Mouse (Mus musculus): ENCODE measurements around the gene Cdyl. TPM values are rescaled to one million over a fixed set of nuclear protein-coding genes. Genes with fewer than 3 reads are reported as not detected.

Gene Cdyl
- polyA plus RNA-seq (2017; shearing (Covaris generic)), result 1 to 10 TPM; 3.8 to 4.3 TPM

- ATAC-seq, result no peak
Measured at GRCm38 (mm10) chr13:35659406-35659985, at the start of gene Cdyl. TSS of gene Cdyl (plus strand) at chr13:35659833.

DNA sequence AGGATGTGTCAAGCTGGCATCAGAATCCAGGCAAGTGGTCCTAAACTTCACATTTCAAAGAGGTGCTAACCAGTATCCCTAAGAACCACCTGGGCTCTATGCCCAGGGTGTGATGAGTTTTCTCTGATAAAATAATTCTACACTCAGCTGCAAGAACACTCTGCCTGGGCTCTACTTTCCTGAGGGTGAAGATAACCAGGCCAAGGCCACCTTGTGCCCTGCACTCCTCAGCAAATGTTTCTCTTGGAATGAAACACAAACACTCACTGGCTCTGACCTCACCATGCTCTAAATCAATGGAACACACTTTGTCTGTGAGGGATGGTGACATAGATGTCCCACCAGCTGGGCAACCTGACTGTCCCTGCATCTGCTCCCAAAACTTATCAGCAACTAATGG lies 48.9 kb upstream of the Cdyl start:
- no peak for ATAC-seq

DNA sequence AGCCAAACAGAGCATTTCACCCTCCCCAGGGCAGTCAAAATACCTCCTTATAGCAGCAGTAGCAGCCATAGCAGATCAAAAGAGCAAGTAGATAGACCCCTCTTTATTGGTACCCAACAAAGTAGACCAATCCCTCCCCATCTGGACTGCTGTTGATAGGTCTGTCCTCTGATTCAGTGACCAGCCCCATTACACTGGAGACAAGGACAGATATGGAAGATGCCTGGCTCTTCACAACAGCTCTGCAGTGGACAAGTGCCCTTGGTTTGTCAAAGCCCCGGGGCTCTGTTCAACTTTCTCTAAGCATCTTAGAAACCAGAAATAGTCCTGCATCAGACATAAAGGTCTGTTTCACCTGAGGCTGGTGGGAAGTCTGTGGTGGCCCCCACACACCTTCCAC lies 47.1 kb upstream of the Cdyl start:
- no peak for ATAC-seq

DNA sequence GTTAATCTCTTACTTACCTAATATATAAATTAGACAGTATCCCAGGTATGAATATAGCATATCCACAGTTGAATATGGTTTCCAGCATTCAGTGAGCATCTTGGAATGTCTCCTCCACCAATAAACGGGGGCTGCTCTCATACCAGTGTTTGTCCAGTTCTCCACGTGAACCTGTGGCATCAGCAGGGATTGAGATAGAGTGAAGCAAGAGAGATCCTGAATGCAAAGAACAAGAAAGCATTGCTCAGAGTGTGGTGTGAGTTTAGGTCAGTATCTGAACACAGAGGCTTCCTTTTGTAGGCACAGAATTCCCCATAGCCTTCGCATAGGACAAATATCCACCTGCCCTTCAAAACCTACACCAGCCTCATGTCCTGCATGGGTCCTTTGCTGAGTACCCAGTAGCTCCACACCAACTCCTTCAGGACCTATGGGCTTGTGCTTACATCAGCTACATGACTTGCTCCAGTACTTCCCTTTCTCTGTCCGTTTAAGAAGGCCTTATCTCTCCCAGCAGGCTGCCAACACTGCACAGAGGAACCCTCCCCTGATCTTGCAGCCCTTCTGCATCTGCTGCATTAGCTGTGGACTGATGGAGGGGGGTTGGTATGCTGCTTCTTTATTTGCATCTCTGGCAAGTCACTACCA lies 44.7 kb upstream of the Cdyl start:
- ATAC-seq, result no peak

- ATAC-seq, result no peak
Measured at GRCm38 (mm10) chr13:35616524-35617099, 43.0 kb upstream of the Cdyl start.

GRCm38 (mm10) chr13:35619356-35619755 lies 40.3 kb upstream of the Cdyl start:
- no peak for ATAC-seq

GRCm38 (mm10) chr13:35620756-35621155 lies 38.9 kb upstream of the Cdyl start:
- ATAC-seq, result no peak

- no peak for ATAC-seq
Measured at GRCm38 (mm10) chr13:35624831-35625230, 34.8 kb upstream of the Cdyl start.

- ATAC-seq, result no peak
Measured at GRCm38 (mm10) chr13:35625556-35625955, 34.1 kb upstream of the Cdyl start.

DNA sequence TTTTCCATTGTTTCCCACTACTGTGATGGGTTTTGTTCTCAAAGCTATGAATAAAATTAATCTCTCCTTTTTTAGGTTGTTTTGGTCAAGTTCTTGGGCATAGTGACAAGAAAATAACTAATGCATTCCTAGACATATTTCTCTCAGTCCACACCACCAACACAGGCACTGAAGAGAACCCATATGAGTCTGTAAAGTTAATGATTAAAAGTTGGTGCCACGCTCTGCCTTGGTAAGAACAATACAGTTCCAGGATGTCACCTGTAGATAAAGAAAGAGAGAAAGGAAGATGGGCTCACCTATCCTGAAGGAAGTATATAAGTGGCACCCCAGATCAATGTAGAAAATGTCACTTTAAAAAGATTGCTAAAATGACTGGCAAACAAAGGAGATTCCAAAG lies 32.3 kb upstream of the Cdyl start:
- no peak for ATAC-seq

DNA sequence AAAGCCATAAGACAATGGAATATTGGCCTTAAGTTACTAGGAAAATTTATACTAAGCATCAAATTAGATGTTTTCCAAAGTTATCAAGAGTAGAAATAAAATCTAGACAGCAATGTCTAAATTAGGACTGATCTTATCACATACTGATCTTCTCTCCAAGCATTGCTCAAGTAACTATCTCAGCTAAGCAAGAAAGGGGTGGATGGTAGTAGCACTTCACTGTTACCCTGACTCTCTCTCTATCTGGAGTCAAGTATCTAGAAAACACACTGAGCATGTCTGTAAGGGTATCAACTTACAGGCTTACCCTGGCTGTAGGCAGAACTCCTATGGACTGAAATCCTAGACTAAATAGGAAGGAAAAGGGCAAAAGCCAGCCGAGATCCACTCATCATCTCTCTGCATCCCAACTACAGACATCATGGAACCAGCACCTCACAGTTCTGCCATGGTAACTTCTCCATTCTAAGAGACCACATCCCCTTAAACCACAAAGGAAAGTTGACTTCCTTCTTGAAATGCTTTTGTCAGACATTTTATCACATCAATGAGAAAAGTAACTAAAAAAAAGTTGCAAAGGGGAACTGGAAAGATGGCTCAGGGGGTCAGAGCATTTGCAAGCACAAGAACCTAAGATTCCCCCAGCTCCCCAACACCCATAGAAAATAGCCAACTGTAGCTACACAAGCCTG lies 12.4 kb upstream of the Cdyl start:
- ATAC-seq, result no peak

DNA sequence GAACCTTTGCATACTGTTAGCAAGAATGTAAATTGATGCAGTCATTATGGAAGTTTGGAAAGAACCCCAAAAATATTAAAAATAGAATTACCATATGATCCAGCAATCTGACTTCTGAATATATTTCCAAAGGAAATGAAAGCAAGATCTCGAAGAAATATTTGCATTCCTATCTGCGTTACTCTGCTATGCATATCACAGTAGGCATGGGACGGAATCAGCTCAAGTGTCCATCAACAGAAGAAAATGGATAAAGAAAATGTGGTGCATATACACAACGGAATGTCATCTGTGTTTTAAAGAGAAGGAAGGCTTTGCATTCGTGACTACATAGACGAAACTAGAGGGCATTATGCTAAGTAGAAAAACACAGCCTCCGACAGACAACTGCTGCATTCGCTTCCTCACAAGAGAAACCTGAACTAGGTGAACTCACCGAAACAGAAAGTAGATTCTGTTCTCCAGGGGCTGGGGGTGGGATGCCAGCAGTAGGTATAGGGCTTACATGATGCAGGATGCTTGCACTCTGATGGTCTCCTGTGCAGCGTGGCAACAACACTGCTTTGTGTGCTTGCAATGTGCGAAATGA lies 9.3 kb upstream of the Cdyl start:
- ATAC-seq, result no peak

DNA sequence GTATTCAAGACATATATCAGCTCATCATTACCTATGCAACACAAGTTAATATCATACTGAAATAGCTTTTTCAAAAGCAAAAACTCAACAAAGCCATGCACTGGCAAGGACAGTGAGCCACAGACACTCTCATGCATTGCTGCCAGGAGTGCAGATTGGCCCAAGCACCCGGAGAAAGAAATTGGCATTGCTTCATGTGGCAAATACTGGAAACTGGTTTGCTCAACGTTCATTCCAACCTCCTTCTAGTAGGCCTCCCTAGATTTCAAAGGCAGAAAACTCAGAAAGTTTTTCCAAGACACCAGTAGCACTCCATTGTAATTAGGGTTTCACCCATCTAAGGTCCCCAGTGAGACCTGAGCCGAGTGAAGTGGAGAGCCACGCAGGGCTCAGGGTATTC lies 6.8 kb upstream of the Cdyl start:
- no peak for ATAC-seq

- no peak for ATAC-seq
Measured at GRCm38 (mm10) chr13:35656853-35657252, 2.8 kb upstream of the Cdyl start.

- ATAC-seq, result no peak
Measured at GRCm38 (mm10) chr13:35665456-35665855, 5.8 kb downstream of the Cdyl start.

- ATAC-seq, result no peak
Measured at GRCm38 (mm10) chr13:35669910-35670469, 10.4 kb downstream of the Cdyl start.

GRCm38 (mm10) chr13:35670875-35671274 lies 11.2 kb downstream of the Cdyl start:
- no peak for ATAC-seq

DNA sequence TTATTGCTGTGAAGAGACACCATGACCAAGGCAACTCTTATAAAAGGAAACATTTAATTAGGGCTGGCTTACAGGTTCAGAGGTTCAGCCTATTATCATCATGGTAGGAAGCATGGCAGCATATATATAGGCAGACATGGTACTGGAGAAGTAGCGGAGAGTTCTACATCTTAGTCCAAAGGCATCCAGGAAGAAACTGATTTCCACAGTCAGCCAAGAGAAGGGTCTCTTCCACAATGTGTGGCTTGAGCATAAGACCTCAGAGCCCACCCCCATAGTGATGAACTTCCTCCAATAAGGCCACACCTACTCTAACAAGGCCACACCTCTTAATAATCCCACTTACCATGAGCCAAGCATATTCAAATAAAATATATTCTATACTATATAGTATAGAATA lies 17.3 kb downstream of the Cdyl start:
- ATAC-seq, result no peak

DNA sequence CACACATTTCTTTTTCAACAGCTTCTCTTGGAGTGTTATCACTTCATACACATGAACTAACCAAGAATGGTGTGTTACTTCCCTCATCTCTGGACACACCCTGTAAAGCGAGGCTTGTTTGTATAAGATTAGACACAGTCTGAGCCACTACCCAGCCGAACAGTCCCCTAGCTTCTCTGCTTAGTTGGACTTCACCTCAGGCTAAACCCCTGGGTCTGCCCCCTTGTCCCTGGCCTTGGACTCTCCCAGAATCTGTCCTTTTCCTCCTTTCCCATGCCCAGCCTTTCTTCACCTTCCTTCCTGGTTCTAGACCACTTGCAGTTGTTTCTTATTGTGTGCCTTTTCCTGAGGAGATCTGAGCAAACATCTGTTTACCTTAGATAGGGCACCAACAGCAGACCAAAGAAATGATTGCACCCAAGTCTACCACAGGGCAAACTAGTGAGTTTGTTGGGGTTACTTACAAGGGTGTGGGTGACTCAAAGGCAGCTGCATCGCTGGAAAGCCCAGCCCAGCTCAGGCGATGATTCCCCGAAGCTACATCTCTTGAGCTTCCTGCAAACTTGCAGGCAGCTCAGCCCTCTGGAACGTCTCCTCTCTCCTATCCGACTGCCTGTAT lies 17.9 kb downstream of the Cdyl start:
- ATAC-seq, result no peak

GRCm38 (mm10) chr13:35678691-35679090 lies 19.1 kb downstream of the Cdyl start:
- ATAC-seq, result no peak

- no peak for ATAC-seq
Measured at GRCm38 (mm10) chr13:35681361-35681760, 21.7 kb downstream of the Cdyl start.

DNA sequence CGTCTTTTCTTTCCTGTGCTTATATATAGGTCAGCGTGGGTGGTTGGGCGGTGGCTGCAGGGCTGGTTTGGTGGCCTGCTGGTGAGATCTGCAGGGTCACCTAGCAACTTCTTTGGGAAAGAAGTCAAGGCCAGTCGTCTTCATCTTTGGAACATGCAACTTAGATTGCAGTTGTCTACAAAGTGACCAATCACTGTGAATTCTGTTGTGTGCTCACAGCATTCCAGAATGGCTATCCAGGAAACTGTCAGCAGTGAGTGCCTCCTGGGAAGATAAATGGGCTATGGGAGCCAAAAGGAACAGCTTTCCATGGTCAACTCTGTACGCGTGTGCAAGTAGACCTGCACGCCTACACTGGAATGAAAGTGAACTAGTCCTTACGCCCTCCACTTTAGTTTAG lies 26.6 kb downstream of the Cdyl start:
- no peak for ATAC-seq

- ATAC-seq, result no peak
Measured at GRCm38 (mm10) chr13:35689560-35689959, 29.9 kb downstream of the Cdyl start.
